Mouse (Mus musculus) thymus, adult 2 months (tissue): ENCODE measurements around the gene Pla2g4a.

Experiments
- CTCF ChIP-seq: fragments of 200-500 bp; IDR thresholded peaks from 2 replicates; pipeline ENCODE4 v1.5.1; 2012; ENCODE audit warnings: mild to moderate bottlenecking, control low read depth, low read length, moderate library complexity, borderline replicate concordance; ENCODE audit not compliant: control insufficient read depth, poor library complexity, insufficient read depth; ENCODE audit errors: extremely low read depth
- POLR2A ChIP-seq: fragments of 200-500 bp; IDR thresholded peaks from 2 replicates; pipeline ENCODE4 v1.6.1; 2012; ENCODE audit warnings: mild to moderate bottlenecking, low read length, control low read depth, moderate library complexity; ENCODE audit not compliant: control insufficient read depth, poor library complexity, insufficient read depth; ENCODE audit errors: extremely low read depth

- TF ChIP-seq POLR2A (no peak), CTCF (no peak)
Measured at GRCm38 (mm10) chr1:149861543-149861942, 99.5 kb downstream of the Pla2g4a start.
